Mouse (Mus musculus) CH12.LX (cell line): Measurements from ENCODE around the gene LTO1.

Source experiments
- CTCF ChIP-seq, 2 experiments: IDR thresholded peaks in 1 of 2; conservative IDR thresholded peaks in 1 of 2; 2 replicates each; pipeline ENCODE4 v1.5.1; 2011 to 2012; ENCODE audit warnings: low read depth in 2 of 2, low read length in 2 of 2, improper control_type of control experiment in 1 of 2, inconsistent platforms in 1 of 2, mild to moderate bottlenecking in 1 of 2, moderate library complexity in 1 of 2
- IRF4 ChIP-seq: IDR thresholded peaks from 2 replicates; pipeline ENCODE4 v1.6.1; 2014; ENCODE audit warnings: low read depth, mild to moderate bottlenecking, inconsistent platforms, low read length, improper control_type of control experiment
- MAX ChIP-seq: IDR thresholded peaks from 2 replicates; pipeline ENCODE4 v1.6.1; 2011; ENCODE audit warnings: low read length, improper control_type of control experiment

DNA sequence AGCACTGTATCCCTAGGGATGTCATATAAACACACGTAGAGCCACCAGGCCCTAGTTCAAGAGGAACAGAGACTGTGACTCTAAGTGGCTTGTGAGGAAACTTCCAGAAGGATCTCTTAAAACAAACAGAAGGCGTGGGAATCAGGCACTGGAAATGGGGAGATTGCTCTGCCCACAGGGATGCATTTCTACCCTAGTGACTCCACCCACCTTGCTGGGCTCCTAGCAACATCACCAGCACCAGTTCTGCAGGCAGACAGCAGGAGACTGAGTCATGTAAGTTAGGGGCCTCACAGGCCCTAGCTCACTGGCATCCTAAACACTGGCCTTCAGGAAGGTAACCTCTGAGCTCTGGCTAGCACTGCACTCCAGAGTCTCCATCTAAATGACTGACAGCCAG is 23.0 kb upstream of the LTO1 start:
- TF ChIP-seq MAX: no peak
- TF ChIP-seq IRF4: no peak
- no peak for TF ChIP-seq CTCF (conservative IDR thresholded peaks at IDR 0.05 in 1 of 2, IDR thresholded peaks at IDR 0.05 in 1 of 2; ENCODE audit: low read depth in 2 of 2, low read length in 2 of 2)
